Mouse (Mus musculus) CH12.LX (cell line): ENCODE data around the gene Wdr13. TPM values are rescaled to one million over a fixed set of nuclear protein-coding genes. Genes with fewer than 3 reads are reported as not detected.

Source experiments
- DNase-seq: peaks from one replicate; pipeline ENCODE4 v3.0.0-alpha.2; 2013; ENCODE audit errors: extremely low read depth
- H3K27ac ChIP-seq: 2 replicates; pipeline ENCODE4 v1.5.1; 2012; ENCODE audit warnings: low read depth, mild to moderate bottlenecking, control low read depth, moderate library complexity; ENCODE audit not compliant: insufficient read depth
- H3K27me3 ChIP-seq: replicated peaks from 2 replicates; pipeline ENCODE3; 2012; ENCODE audit warnings: inconsistent platforms
- H3K36me3 ChIP-seq, 2 experiments: replicated peaks in 1 of 2; 2 replicates each; pipeline versions ENCODE3 to v1.6.1; 2012; ENCODE audit warnings: inconsistent platforms in 1 of 2, low read length in 1 of 2, mild to moderate bottlenecking in 1 of 2, mixed read lengths in 1 of 2, moderate library complexity in 1 of 2; ENCODE audit not compliant: control insufficient read depth in 1 of 2, insufficient read depth in 1 of 2
- H3K4me1 ChIP-seq, 2 experiments: 2 replicates each; pipeline ENCODE4 v1.6.1; 2012; ENCODE audit warnings: inconsistent platforms in 1 of 2, moderate library complexity in 1 of 2; ENCODE audit not compliant: insufficient read depth in 2 of 2, control insufficient read depth in 1 of 2
- H3K4me2 ChIP-seq: 2 replicates; pipeline ENCODE4 v1.6.1; 2012; ENCODE audit warnings: low read depth, mild to moderate bottlenecking, control low read depth; ENCODE audit not compliant: poor library complexity, insufficient read depth, severe bottlenecking
- H3K4me3 ChIP-seq, 3 experiments: fragments of 150-350 bp in 1 of 3; sonication (generic) in 1 of 3; replicated peaks in 1 of 3; 2 replicates each; pipeline versions ENCODE3 to v1.5.1; 2011 to 2012; ENCODE audit warnings: low read depth in 2 of 3, low read length in 2 of 3, mild to moderate bottlenecking in 2 of 3, moderate library complexity in 2 of 3, control low read depth in 1 of 3, improper control_type of control experiment in 1 of 3, inconsistent platforms in 1 of 3, mixed read lengths in 1 of 3; ENCODE audit not compliant: poor library complexity in 1 of 3
- H3K79me2 ChIP-seq: replicated peaks from 2 replicates; pipeline ENCODE4 v1.6.1; 2012; ENCODE audit warnings: mild to moderate bottlenecking, moderate library complexity; ENCODE audit not compliant: control insufficient read depth, poor library complexity, insufficient read depth, severe bottlenecking; ENCODE audit errors: extremely low read depth
- H3K9ac ChIP-seq: 2 replicates; pipeline ENCODE4 v1.6.1; 2012; ENCODE audit warnings: low read depth, mild to moderate bottlenecking, control low read depth, moderate library complexity; ENCODE audit not compliant: insufficient read depth
- H3K9me3 ChIP-seq: replicated peaks from 2 replicates; pipeline ENCODE3; 2012; ENCODE audit warnings: low read length, inconsistent platforms, mixed read lengths
- BHLHE40 ChIP-seq: IDR thresholded peaks from 2 replicates; pipeline ENCODE4 v1.6.1; 2011; ENCODE audit warnings: mild to moderate bottlenecking, low read depth, low read length, improper control_type of control experiment
- CHD1 ChIP-seq: IDR thresholded peaks from 2 replicates; pipeline ENCODE4 v1.6.1; 2012; ENCODE audit warnings: low read depth, low read length, improper control_type of control experiment, inconsistent platforms
- CHD2 ChIP-seq: IDR thresholded peaks from 2 replicates; pipeline ENCODE4 v1.6.1; 2011; ENCODE audit warnings: low read length, improper control_type of control experiment
- CTCF ChIP-seq, 2 experiments: IDR thresholded peaks in 1 of 2; conservative IDR thresholded peaks in 1 of 2; 2 replicates each; pipeline ENCODE4 v1.5.1; 2011 to 2012; ENCODE audit warnings: low read depth in 2 of 2, low read length in 2 of 2, improper control_type of control experiment in 1 of 2, inconsistent platforms in 1 of 2, mild to moderate bottlenecking in 1 of 2, moderate library complexity in 1 of 2
- ELF1 ChIP-seq: IDR thresholded peaks from 2 replicates; pipeline ENCODE4 v1.6.1; 2014; ENCODE audit warnings: low read depth, mild to moderate bottlenecking, inconsistent platforms, low read length, improper control_type of control experiment
- EP300 ChIP-seq: IDR thresholded peaks from 2 replicates; pipeline ENCODE4 v1.6.1; 2011; ENCODE audit warnings: low read length, improper control_type of control experiment
- ETS1 ChIP-seq: conservative IDR thresholded peaks from 2 replicates; pipeline ENCODE4 v1.6.1; 2012; ENCODE audit warnings: low read depth, mild to moderate bottlenecking, inconsistent platforms, low read length, improper control_type of control experiment, moderate library complexity
- GABPA ChIP-seq: IDR thresholded peaks from 2 replicates; pipeline ENCODE4 v1.6.1; 2012; ENCODE audit warnings: low read depth, low read length, improper control_type of control experiment, inconsistent platforms; ENCODE audit not compliant: insufficient replicate concordance
- HCFC1 ChIP-seq: IDR thresholded peaks from 2 replicates; pipeline ENCODE4 v1.6.1; 2012; ENCODE audit warnings: low read depth, mild to moderate bottlenecking, inconsistent platforms, low read length, improper control_type of control experiment
- IRF4 ChIP-seq: IDR thresholded peaks from 2 replicates; pipeline ENCODE4 v1.6.1; 2014; ENCODE audit warnings: low read depth, mild to moderate bottlenecking, inconsistent platforms, low read length, improper control_type of control experiment
- JUN ChIP-seq: IDR thresholded peaks from 2 replicates; pipeline ENCODE4 v1.6.1; 2011; ENCODE audit warnings: low read depth, mild to moderate bottlenecking, low read length, improper control_type of control experiment, moderate library complexity; ENCODE audit not compliant: insufficient read depth
- JUND ChIP-seq: conservative IDR thresholded peaks from 2 replicates; pipeline ENCODE4 v1.6.1; 2011; ENCODE audit warnings: low read depth, low read length, improper control_type of control experiment
- KAT2A ChIP-seq: IDR thresholded peaks from 2 replicates; pipeline ENCODE4 v1.6.1; 2012; ENCODE audit warnings: low read length, improper control_type of control experiment, inconsistent platforms; ENCODE audit not compliant: insufficient replicate concordance
- MAFK ChIP-seq: IDR thresholded peaks from 2 replicates; pipeline ENCODE4 v1.6.1; 2011; ENCODE audit warnings: low read length, improper control_type of control experiment; ENCODE audit not compliant: insufficient replicate concordance
- MAX ChIP-seq: IDR thresholded peaks from 2 replicates; pipeline ENCODE4 v1.6.1; 2011; ENCODE audit warnings: low read length, improper control_type of control experiment
- MAZ ChIP-seq: IDR thresholded peaks from 2 replicates; pipeline ENCODE4 v1.6.1; 2012; ENCODE audit warnings: low read depth, mild to moderate bottlenecking, inconsistent platforms, low read length, improper control_type of control experiment, moderate library complexity
- MEF2A ChIP-seq: IDR thresholded peaks from 2 replicates; pipeline ENCODE4 v1.6.1; 2014; ENCODE audit warnings: low read depth, mild to moderate bottlenecking, inconsistent platforms, low read length, improper control_type of control experiment, borderline replicate concordance
- MXI1 ChIP-seq: IDR thresholded peaks from 2 replicates; pipeline ENCODE4 v1.6.1; 2011; ENCODE audit warnings: mild to moderate bottlenecking, low read depth, low read length, improper control_type of control experiment
- NELFE ChIP-seq: IDR thresholded peaks from 2 replicates; pipeline ENCODE4 v1.6.1; 2011; ENCODE audit warnings: low read depth, low read length, improper control_type of control experiment
- NRF1 ChIP-seq: IDR thresholded peaks from 2 replicates; pipeline ENCODE4 v1.6.1; 2014; ENCODE audit warnings: low read depth, mild to moderate bottlenecking, inconsistent platforms, low read length, improper control_type of control experiment, moderate library complexity
- PAX5 ChIP-seq: IDR thresholded peaks from 2 replicates; pipeline ENCODE4 v1.6.1; 2012; ENCODE audit warnings: low read length, inconsistent platforms, mixed read lengths
- POLR2A ChIP-seq: IDR thresholded peaks from 2 replicates; pipeline ENCODE4 v1.6.1; 2011; ENCODE audit warnings: low read depth, mild to moderate bottlenecking, improper control_type of control experiment, low read length
- POLR2AphosphoS2 ChIP-seq: IDR thresholded peaks from 2 replicates; pipeline ENCODE4 v1.6.1; 2011; ENCODE audit warnings: low read depth, low read length, improper control_type of control experiment
- RAD21 ChIP-seq: IDR thresholded peaks from 2 replicates; pipeline ENCODE4 v1.6.1; 2011; ENCODE audit warnings: low read depth, mild to moderate bottlenecking, low read length, improper control_type of control experiment, moderate library complexity
- RCOR1 ChIP-seq: conservative IDR thresholded peaks from 2 replicates; pipeline ENCODE4 v1.6.1; 2012; ENCODE audit warnings: low read depth, mild to moderate bottlenecking, inconsistent platforms, low read length, improper control_type of control experiment
- SIN3A ChIP-seq: IDR thresholded peaks from 2 replicates; pipeline ENCODE4 v1.6.1; 2012; ENCODE audit warnings: low read length, improper control_type of control experiment, inconsistent platforms
- SMC3 ChIP-seq: IDR thresholded peaks from 2 replicates; pipeline ENCODE4 v1.6.1; 2011; ENCODE audit warnings: low read depth, low read length, improper control_type of control experiment
- TBP ChIP-seq: conservative IDR thresholded peaks from 2 replicates; pipeline ENCODE4 v1.6.1; 2011; ENCODE audit warnings: low read depth, low read length, improper control_type of control experiment
- TCF12 ChIP-seq: IDR thresholded peaks from 2 replicates; pipeline ENCODE4 v1.6.1; 2014; ENCODE audit warnings: low read depth, mild to moderate bottlenecking, inconsistent platforms, low read length, improper control_type of control experiment
- USF2 ChIP-seq: conservative IDR thresholded peaks from 2 replicates; pipeline ENCODE4 v1.6.1; 2011; ENCODE audit warnings: low read depth, low read length, improper control_type of control experiment
- ZC3H11A ChIP-seq: IDR thresholded peaks from 2 replicates; pipeline ENCODE4 v1.6.1; 2012; ENCODE audit warnings: low read depth, mild to moderate bottlenecking, inconsistent platforms, low read length, improper control_type of control experiment
- ZKSCAN1 ChIP-seq: IDR thresholded peaks from 2 replicates; pipeline ENCODE4 v1.6.1; 2012; ENCODE audit warnings: low read depth, inconsistent platforms, low read length, improper control_type of control experiment, borderline replicate concordance
- dilution Hi-C: fragments of 300-500 bp; cut with MboI; formaldehyde crosslinking; loops from 2 replicates; pipeline ENCODE4 v1.14.3; 2020; ENCODE audit warnings: low sequenced_read_pairs; ENCODE audit not compliant: extremely low pct_unique_long_range_greater_than_20kb, extremely low pct_ligation_motif_present
- in situ Hi-C: fragments of 300-500 bp; cut with MboI; formaldehyde crosslinking; loops from 3 replicates; pipeline ENCODE4 v1.14.3; 2019; ENCODE audit warnings: low sequenced_read_pairs, low pct_ligation_motif_present, low pct_unique_long_range_greater_than_20kb, mixed read lengths
- polyA plus RNA-seq: library from polyadenylated mRNA; unstranded; fragments of >175 nt; gene quantifications from 2 replicates; pipeline ENCODE4 v1.2.1, GENCODE M21; 2012; ENCODE audit warnings: low read depth; ENCODE audit not compliant: insufficient read length
- total RNA-seq, 2 experiments: library from RNA; depleted of rRNA; stranded (reverse); fragments of 300-350 nt in 1 of 2; fragments of >200 nt in 1 of 2; gene quantifications; 2 replicates each; pipeline ENCODE4 v1.2.3; 2012 to 2014

Wdr13 gene
- total and polyA plus RNA-seq, 3 experiments, result 7.6 to 13.0 (median 11.9) TPM

GRCm38 (mm10) chrX:8143750-8144149 lies 11.1 kb upstream of the Wdr13 start:
- no peak overlapping the region for H3K27ac ChIP-seq
- H3K79me2 ChIP-seq, result peaks cover 24% of the 10 kb centered on the region
- H3K4me2 ChIP-seq, result peak overlapping the region; percentile 94
- no peak for TF ChIP-seq TBP
- TF ChIP-seq CTCF (conservative IDR thresholded peaks at IDR 0.05 in 1 of 2, IDR thresholded peaks at IDR 0.05 in 1 of 2; ENCODE audit: low read depth in 2 of 2, low read length in 2 of 2), result no peak
- no peak for TF ChIP-seq ZC3H11A
- no peak for TF ChIP-seq MXI1
- TF ChIP-seq MEF2A, result no peak
- no peak for TF ChIP-seq MAX
- no peak for TF ChIP-seq SIN3A
- TF ChIP-seq MAZ, result no peak
- no peak for TF ChIP-seq KAT2A
- no peak; the same call in 1 of the 2 replicates for TF ChIP-seq POLR2A
- no peak for TF ChIP-seq HCFC1
- no peak for TF ChIP-seq MAFK
- TF ChIP-seq CHD2, result no peak
- TF ChIP-seq RCOR1, result no peak
- TF ChIP-seq IRF4, result no peak
- TF ChIP-seq ETS1, result no peak
- TF ChIP-seq NELFE, result no peak
- TF ChIP-seq BHLHE40, result no peak
- no peak for TF ChIP-seq JUN
- dilution Hi-C loops, result no loop called here
- H3K36me3 ChIP-seq, result peaks cover 36 to 43% of the 10 kb centered on the region in 2 experiments
- DNase-seq, result no peak
- peak overlapping the region; percentile 100 for H3K9ac ChIP-seq
- H3K4me1 ChIP-seq, result peaks cover 2 to 17% of the 10 kb centered on the region in 2 experiments; a peak in 3 of 4 replicates
- no peaks in the 10 kb centered on the region for H3K9me3 ChIP-seq
- peak overlapping the region; percentile 73 to 98 (median 75) for H3K4me3 ChIP-seq
- H3K27me3 ChIP-seq, result no peaks in the 10 kb centered on the region
- in situ Hi-C loops, result no loop called here

- Histone ChIP-seq H3K4me3 (peak overlapping the region in 2 of 3 experiments; percentile 9 to 73), H3K9ac (no peak overlapping the region; the same call in 1 of the 2 replicates), H3K4me1 (peaks cover 2 to 17% of the 10 kb centered on the region in 2 experiments; a peak in 3 of 4 replicates)
- dilution Hi-C loops, result no loop called here
- DNase-seq, result no peak
- TF ChIP-seq GABPA (no peak), HCFC1 (no peak), MAFK (no peak), POLR2A (no peak), POLR2AphosphoS2 (no peak), IRF4 (no peak), EP300 (no peak), SMC3 (no peak), NRF1 (no peak), NELFE (no peak), CHD1 (no peak), ELF1 (no peak), TCF12 (no peak), RAD21 (no peak), ZKSCAN1 (no peak), ETS1 (no peak), PAX5 (no peak), USF2 (no peak), JUND (no peak)
- TF ChIP-seq, all 38 proteins: peak for 0
- H3K27me3 ChIP-seq, result no peaks in the 10 kb centered on the region
- H3K9me3 ChIP-seq, result no peaks in the 10 kb centered on the region
- in situ Hi-C loops, result no loop called here
- H3K27ac ChIP-seq, result no peak overlapping the region
- H3K36me3 ChIP-seq, result peaks cover 38 to 48% of the 10 kb centered on the region in 2 experiments
- H3K4me2 ChIP-seq, result no peak overlapping the region
- peaks cover 24% of the 10 kb centered on the region for H3K79me2 ChIP-seq
Measured at GRCm38 (mm10) chrX:8142948-8143347, 10.3 kb upstream of the Wdr13 start.
